Mouse (Mus musculus) inflammation-experienced regulatory T-cells, adult 6 months (primary cell): ENCODE results near the gene Chchd2. TPM values are rescaled to one million over a fixed set of nuclear protein-coding genes. Genes with fewer than 3 reads are reported as not detected.

ENCODE experiments used
- ATAC-seq: one replicate; pipeline ENCODE4 v1.8.0; 2017
- polyA plus RNA-seq, 3 experiments: library from polyadenylated mRNA; unstranded; fragments of 100-300 nt; shearing (Covaris generic); gene quantifications; one replicate each; pipeline ENCODE4 v1.2.1; 2017

Gene Chchd2
- polyA plus RNA-seq, 3 experiments from 2014 or later: 317 to 466 (median 338) TPM

DNA sequence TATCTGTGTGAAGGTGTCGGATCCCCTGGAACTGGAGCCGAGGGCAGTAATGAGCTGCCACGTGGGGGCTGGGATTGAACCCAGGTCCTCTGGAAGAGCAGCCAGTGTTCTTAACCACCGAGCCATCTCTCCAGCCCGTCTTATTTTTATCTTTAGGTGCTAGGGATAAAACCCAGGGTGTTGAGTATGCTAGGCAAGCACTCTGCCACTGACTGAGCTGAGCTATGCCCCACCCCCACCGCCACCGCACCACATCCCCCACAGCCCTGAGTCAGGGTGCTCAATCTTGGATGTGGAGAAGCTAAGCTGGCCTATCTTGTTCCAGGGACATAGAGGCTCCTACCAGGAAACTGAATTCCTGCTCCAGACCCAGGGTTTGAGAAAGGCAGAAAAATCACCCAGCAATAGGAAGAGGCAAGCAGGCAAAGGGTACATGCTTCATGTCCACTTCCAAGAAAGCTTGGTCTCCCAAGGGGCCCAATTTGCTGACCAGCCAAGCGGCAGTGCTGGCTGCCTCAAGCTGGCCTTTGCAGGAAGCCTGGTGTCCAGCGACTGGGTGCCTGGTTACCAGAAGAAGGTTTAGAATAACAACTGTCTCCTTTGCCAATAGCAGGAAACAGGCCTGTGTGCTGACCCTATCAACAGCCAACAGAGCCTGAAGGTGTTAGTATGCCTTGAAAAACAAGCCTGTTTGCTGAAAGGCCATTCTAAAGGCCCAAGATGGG, 9.4 kb downstream of the Chchd2 start:
- no peak for ATAC-seq

DNA sequence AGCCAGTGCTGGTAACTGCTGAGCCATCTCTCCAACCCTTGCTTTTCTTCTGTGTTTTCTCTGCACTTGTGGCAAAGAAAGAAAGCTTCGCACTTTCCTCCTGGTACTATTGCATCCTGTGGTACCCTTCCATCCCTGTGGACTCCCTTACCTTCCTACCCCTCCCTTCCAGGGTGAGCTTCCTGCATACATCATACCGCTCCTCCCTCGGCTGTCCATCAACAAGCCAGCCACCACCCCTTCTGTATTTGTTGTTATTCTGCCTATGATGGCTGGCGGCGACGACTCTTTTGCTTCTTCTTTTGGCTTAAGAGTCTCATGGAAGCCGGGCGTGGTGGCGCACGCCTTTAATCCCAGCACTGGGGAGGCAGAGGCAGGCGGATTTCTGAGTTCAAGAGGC, 12.2 kb downstream of the Chchd2 start:
- no peak for ATAC-seq

- ATAC-seq: no peak
These were observed 13.3 kb downstream of the Chchd2 start for GRCm38 (mm10) chr5:129873942-129874341.

DNA sequence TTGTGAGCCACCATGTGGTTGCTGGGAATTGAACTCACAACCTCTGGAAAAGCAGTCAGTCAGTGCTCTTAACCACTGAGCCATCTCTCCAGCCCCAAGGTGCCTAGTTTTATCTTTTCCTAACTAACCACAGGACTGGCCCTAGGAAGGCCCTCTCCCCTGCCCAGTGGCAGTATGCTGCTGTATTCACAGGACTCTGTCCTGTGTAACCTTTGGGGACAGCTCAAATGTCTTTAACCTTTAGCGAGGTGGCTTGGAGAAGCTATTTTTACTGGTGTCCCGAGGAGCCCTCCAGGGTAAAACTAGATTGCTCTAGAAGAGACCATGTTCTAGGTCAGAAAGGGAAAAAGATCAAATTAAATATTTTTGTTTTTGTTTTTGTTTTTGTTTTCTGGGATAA, 16.0 kb downstream of the Chchd2 start:
- ATAC-seq: no peak

- ATAC-seq: no peak
These were observed 17.9 kb downstream of the Chchd2 start for GRCm38 (mm10) chr5:129869238-129869995.

- ATAC-seq: no peak
These were observed 21.4 kb downstream of the Chchd2 start for GRCm38 (mm10) chr5:129865841-129866240.

DNA sequence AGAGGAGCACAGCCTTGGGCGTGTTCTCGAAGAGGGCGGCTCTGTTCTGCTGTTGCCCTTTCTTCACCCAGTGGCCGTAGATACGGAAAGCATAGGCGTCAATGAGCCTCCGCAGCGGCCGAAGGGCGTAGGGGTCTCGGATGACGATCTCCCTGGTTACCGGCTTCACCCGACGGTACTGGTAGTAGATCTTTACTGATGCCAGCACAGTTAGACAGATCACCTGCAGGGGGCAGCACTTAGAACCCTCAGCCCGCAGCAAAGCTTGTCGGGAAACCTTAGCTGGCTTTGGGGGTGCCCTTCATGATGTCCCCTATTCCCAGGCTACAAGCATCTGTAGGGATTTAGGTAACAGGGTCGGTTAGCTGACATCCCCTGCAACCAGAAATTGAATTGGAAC, 22.8 kb downstream of the Chchd2 start:
- ATAC-seq: no peak

GRCm38 (mm10) chr5:129862325-129862724, 24.9 kb downstream of the Chchd2 start:
- ATAC-seq: no peak

GRCm38 (mm10) chr5:129856414-129856813, 30.9 kb downstream of the Chchd2 start:
- ATAC-seq: no peak

- ATAC-seq: no peak
These were observed 32.1 kb downstream of the Chchd2 start for GRCm38 (mm10) chr5:129855163-129855562.

GRCm38 (mm10) chr5:129847558-129847820, 39.8 kb downstream of the Chchd2 start:
- ATAC-seq: no peak

DNA sequence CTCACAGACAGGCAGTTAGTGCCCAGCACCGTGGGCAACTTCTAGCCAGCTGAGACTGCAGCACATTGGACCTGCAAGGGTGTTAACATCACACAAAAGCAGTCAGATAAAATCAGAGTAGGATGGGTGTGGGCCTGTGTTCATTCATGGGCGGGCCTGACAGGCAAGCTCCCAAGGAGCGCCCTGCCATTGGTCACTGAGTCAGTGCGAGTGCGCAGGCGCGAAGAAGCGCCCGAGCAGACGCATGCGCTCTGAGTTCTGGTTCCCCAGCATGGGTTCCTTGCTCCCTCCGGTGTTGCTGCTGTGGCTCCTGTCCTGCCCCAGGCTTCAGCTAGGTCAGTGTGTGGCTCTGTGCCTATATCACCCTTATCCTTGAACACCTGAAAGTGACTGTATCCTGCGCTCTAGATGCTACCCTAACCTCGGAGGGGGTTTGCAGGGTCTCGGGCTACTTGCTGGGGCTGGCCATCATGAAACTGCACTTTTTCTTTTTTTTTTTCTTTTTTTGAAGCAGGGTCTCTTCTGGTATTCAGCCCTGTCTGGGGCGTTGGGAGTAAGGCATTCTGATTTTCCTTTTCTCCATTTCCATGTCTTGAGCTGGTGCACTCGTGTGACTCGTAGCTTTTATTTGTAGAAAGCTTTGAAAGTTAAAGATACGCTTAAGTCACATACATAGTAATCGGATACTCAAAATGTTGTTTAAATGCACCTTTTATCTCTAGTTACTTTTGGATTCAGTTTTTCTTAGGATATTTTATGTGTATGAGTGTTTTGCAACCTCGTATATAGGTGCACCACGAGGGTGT, 40.3 kb downstream of the Chchd2 start, which contains the start of gene Sumf2:
Gene Sumf2, plus strand, starts transcription at position 235 of the 806 bp plus-strand sequence.
- ATAC-seq: peak; percentile 99

DNA sequence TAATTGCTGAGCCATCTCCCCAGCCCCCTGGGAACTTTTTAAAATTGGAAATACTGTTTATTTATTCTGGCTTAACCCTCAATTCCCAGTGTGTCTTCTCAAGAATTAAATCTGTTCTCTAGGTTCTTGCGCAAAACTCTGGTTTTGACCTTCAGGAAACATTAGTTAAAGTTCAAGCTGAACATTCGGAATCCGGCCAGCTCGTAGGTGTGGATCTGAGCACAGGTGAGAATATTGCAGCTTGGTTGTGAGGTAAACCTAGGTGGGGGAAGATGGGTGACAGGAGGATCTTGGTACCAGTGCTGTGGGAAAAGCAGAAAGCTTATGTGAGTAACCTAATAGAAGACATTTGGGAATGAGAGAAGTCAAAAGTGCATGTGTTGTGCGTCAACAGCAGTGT, 42.4 kb downstream of the Chchd2 start:
- no peak for ATAC-seq

Other genes starting within 250 kb of the Chchd2 start
- 1 to 10 TPM; 4.6 to 5.1 (median 4.8) TPM for gene Zfp11, start 217.4 kb downstream of the Chchd2 start, polyA plus RNA-seq
- gene Sept14, start 179.0 kb downstream of the Chchd2 start, polyA plus RNA-seq: not detected
- gene Mrps17, start 172.0 kb downstream of the Chchd2 start, polyA plus RNA-seq: 100 to 1,000 TPM; 109 to 124 (median 117) TPM
- 10 to 100 TPM; 52.3 to 79.8 (median 79.6) TPM for gene Nipsnap2, start 162.4 kb downstream of the Chchd2 start, polyA plus RNA-seq
- gene Psph, start 100.0 kb downstream of the Chchd2 start, polyA plus RNA-seq: 10 to 100 TPM; 43.6 to 79.5 (median 54.1) TPM
- gene Sumf2, start 40.5 kb downstream of the Chchd2 start, polyA plus RNA-seq: 10 to 100 TPM; 16.5 to 27.1 (median 21.7) TPM
- gene Zbed5, start 8.3 kb upstream of the Chchd2 start, polyA plus RNA-seq: 1 to 10 TPM in 2 of 3 experiments, under 1 TPM in 1; 0.60 to 2.3 (median 1.5) TPM
- under 1 TPM; 0.23 to 0.52 (median 0.38) TPM for gene Phkg1, start 11.1 kb upstream of the Chchd2 start, polyA plus RNA-seq
- gene Nupr1l, start 21.1 kb upstream of the Chchd2 start, polyA plus RNA-seq: 1 to 10 TPM in 1 of 3 experiments, not detected in 2; 1.8 TPM
- 1 to 10 TPM; 3.5 to 4.8 (median 4.4) TPM for gene Vkorc1l1, start 54.5 kb upstream of the Chchd2 start, polyA plus RNA-seq
- gene Gusb, start 115.6 kb upstream of the Chchd2 start, polyA plus RNA-seq: 10 to 100 TPM; 42.3 to 50.6 (median 45.0) TPM
- 100 to 1,000 TPM in 2 of 3 experiments, 10 to 100 TPM in 1; 92.0 to 107 (median 100) TPM for gene Asl, start 141.8 kb upstream of the Chchd2 start, polyA plus RNA-seq
- 10 to 100 TPM; 58.3 to 70.9 (median 58.4) TPM for gene Crcp, start 141.8 kb upstream of the Chchd2 start, polyA plus RNA-seq
- 1 to 10 TPM; 1.9 to 2.2 (median 2.0) TPM for gene Tpst1, start 185.9 kb upstream of the Chchd2 start, polyA plus RNA-seq